Mouse (Mus musculus): Measurements from ENCODE around the gene Lmx1b. TPM values are rescaled to one million over a fixed set of nuclear protein-coding genes. Genes with fewer than 3 reads are reported as not detected.
A peak's percentile ranks its signal among the peaks of the same experiment; 100 is the strongest.

Lmx1b gene
- under 1 TPM; 0.10 to 0.41 TPM for total RNA-seq (2021)
- long read RNA-seq, experiment 1, partial matches to known transcripts: 0 of 1 reads
- long read RNA-seq, experiment 1, other reads (novel, unspliced or antisense): 1 of 1 reads
- long read RNA-seq, experiment 2: 0 reads

- no peak for TF ChIP-seq CTCF (conservative IDR thresholded peaks at IDR 0.05)
- Histone ChIP-seq H3K4me3 (no peak within 1 kb of the TSS), H3K27ac (no peak within 1 kb of the TSS)
- no peak for DNase-seq (ENCODE audit: low spot score in 2 of 2)
Observed at GRCm38 (mm10) chr2:33640171-33640721, at the start of gene Lmx1b. Gene Lmx1b, minus strand, starts transcription at chr2:33640511.

- Histone ChIP-seq H3K27ac (no peak overlapping the region), H3K4me3 (no peak overlapping the region)
- DNase-seq (ENCODE audit: low spot score in 2 of 2): peak in 1 of 2 experiments; percentile 27
- TF ChIP-seq CTCF (conservative IDR thresholded peaks at IDR 0.05): peak; percentile 80
Observed at GRCm38 (mm10) chr2:33689880-33690462, 49.7 kb upstream of the Lmx1b start.

GRCm38 (mm10) chr2:33689155-33689879 is 49.0 kb upstream of the Lmx1b start:
- H3K4me3 ChIP-seq: no peak overlapping the region
- TF ChIP-seq CTCF (conservative IDR thresholded peaks at IDR 0.05): no peak
- no peak for DNase-seq (ENCODE audit: low spot score in 2 of 2)
- no peak overlapping the region for H3K27ac ChIP-seq

GRCm38 (mm10) chr2:33683594-33683993 is 43.3 kb upstream of the Lmx1b start:
- no peak for DNase-seq (ENCODE audit: low spot score in 2 of 2)
- H3K27ac ChIP-seq: no peak overlapping the region

GRCm38 (mm10) chr2:33683095-33683494 is 42.8 kb upstream of the Lmx1b start:
- no peak for TF ChIP-seq CTCF (conservative IDR thresholded peaks at IDR 0.05)
- Histone ChIP-seq H3K27ac (no peak overlapping the region), H3K4me3 (no peak overlapping the region)
- DNase-seq (ENCODE audit: low spot score in 2 of 2): no peak

More at GRCm38 (mm10) chr2:33683594-33683993, 43.3 kb upstream of the Lmx1b start:
- TF ChIP-seq CTCF (conservative IDR thresholded peaks at IDR 0.05): no peak
- no peak overlapping the region for H3K4me3 ChIP-seq

- H3K27ac ChIP-seq: no peak overlapping the region
- peak; percentile 28 to 75 for DNase-seq (ENCODE audit: low spot score in 2 of 2)
- peak; percentile 85 for TF ChIP-seq CTCF (conservative IDR thresholded peaks at IDR 0.05)
- no peak overlapping the region for H3K4me3 ChIP-seq
Observed at GRCm38 (mm10) chr2:33682219-33682618, 41.9 kb upstream of the Lmx1b start.

GRCm38 (mm10) chr2:33678950-33679654 is 38.8 kb upstream of the Lmx1b start:
- TF ChIP-seq CTCF (conservative IDR thresholded peaks at IDR 0.05): no peak
- Histone ChIP-seq H3K27ac (no peak overlapping the region), H3K4me3 (no peak overlapping the region)
- DNase-seq (ENCODE audit: low spot score in 2 of 2): no peak

- Histone ChIP-seq H3K27ac (no peak overlapping the region), H3K4me3 (no peak overlapping the region)
- no peak for TF ChIP-seq CTCF (conservative IDR thresholded peaks at IDR 0.05)
- no peak for DNase-seq (ENCODE audit: low spot score in 2 of 2)
Observed at GRCm38 (mm10) chr2:33672701-33673472, 32.6 kb upstream of the Lmx1b start.

GRCm38 (mm10) chr2:33668741-33669140 is 28.4 kb upstream of the Lmx1b start:
- H3K27ac ChIP-seq: no peak overlapping the region
- TF ChIP-seq CTCF (conservative IDR thresholded peaks at IDR 0.05): no peak
- H3K4me3 ChIP-seq: no peak overlapping the region
- no peak for DNase-seq (ENCODE audit: low spot score in 2 of 2)

- TF ChIP-seq CTCF (conservative IDR thresholded peaks at IDR 0.05): no peak
- Histone ChIP-seq H3K4me3 (no peak overlapping the region), H3K27ac (no peak overlapping the region)
- no peak for DNase-seq (ENCODE audit: low spot score in 2 of 2)
Observed at GRCm38 (mm10) chr2:33666388-33666945, 26.2 kb upstream of the Lmx1b start.

- Histone ChIP-seq H3K4me3 (no peak overlapping the region), H3K27ac (no peak overlapping the region)
- TF ChIP-seq CTCF (conservative IDR thresholded peaks at IDR 0.05): no peak
- DNase-seq (ENCODE audit: low spot score in 2 of 2): peak; percentile 34 to 46
Observed at GRCm38 (mm10) chr2:33665363-33666058, 25.2 kb upstream of the Lmx1b start.
